Mouse (Mus musculus) colon, adult 2 months (tissue): ENCODE measurements around the gene Apex1. TPM values are rescaled to one million over a fixed set of nuclear protein-coding genes. Genes with fewer than 3 reads are reported as not detected.

Experiments
- polyA plus RNA-seq: library from polyadenylated mRNA; depleted of rRNA; stranded (reverse); fragments of >200 nt; gene quantifications from 2 replicates; pipeline ENCODE4 v1.2.3, GENCODE M21; 2012; rRNA removed

The Apex1 gene
- 15.1 and 17.7 TPM in 2 replicates for polyA plus RNA-seq

DNA sequence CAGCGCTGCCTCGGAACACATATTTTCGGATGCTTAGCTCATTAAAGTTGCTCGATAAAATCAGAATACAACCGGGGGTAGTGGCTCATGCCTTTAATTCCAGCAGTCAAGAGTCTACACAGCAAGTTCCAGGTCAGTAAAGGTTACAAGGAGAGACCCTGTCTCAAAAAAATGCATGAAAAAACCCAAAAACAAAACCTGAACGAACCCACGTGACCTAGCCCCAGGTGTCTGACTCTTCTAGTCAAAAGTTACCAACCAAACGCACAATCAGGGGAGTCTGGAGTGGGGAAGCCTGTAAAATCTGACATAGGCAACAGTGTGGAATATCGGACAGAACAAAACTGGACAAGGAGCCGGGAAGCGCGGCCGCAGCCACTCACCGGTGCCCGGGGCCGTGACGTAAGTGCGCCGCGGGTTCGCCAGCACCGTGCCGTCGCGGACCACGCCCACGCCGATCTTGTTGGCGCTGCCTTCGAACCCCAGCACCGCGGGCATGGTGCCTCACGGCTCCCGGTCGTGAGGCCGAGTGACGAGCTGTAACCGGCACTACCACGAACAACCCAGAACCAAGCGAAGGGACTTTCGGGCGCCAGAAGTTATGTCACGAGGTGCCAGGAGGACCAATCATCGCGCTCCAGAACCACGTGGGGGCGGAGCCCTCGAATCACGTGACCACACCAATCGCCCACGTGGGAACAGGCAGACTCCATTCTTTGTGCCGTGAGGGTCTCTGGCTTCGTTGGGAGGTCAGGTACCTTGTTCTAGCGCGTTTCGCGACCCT lies at the start of gene Apex1, which contains the start of gene Osgep:
Gene Apex1, plus strand, starts transcription at position 688 of the 784 bp plus-strand sequence.
Gene Osgep, minus strand, starts transcription at position 613 of the 784 bp plus-strand sequence.

DNA sequence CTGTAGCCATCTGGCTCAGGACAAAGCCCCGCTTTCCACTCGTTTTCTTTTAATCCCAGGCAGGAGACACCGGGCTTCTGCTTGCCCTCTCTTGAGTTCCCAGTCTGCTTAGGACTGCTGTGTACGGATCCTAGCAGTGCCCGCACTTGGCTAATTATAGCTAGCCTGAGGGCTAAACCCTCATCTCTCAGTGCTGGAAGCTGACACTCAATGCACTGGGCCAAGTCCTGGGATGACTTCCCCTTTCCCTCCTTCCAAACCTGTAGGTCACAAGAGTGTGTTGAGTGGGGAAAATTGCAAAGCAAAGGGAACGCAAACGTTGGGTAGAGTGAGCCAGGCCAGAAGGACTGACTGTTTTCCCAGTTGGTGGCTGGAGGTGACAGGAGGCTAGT lies 27.4 kb upstream of the Apex1 start, which contains the start of gene Klhl33:
Gene Klhl33, minus strand, starts transcription at position 134 of the 392 bp plus-strand sequence.

DNA sequence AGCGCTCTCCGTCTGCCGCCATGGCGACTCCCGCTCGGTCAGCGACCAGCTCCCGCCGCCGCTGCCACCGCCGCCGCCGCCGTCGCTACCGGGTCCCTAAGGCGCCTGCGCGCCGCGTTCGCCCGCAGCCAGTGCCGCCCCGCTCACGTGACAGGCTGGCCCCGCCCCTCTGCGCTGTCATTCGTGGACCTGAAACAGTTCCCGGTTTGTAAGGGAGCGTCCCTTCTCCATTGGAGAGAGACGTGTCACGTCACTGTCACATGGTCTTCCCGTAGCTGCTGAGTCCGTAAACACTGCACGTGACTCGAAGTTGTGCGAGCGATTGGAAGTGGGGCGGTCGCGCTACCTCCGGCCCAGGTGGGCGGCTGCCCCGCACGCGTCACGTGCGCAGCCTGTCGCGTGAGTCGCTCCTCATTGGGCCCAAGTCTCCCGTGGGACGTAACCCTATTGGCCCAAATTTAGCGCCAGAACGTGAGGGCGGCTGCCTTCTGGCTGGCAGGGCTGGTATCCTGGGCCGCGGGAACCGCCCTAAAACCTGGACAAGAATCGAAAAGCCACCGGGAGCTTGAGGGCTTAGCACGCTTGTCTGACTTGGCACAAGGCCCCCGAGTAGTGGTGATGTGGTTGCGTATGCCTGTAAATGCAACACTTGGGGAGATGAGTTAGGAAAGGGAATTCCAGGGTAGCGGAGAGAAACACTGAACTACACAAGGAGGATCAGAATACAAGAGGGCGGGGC lies 6.2 kb downstream of the Apex1 start, which contains the start of the genes Pip4p1 and Pnp:
Gene Pip4p1, minus strand, starts transcription at position 103 of the 739 bp plus-strand sequence.
Gene Pnp, plus strand, starts transcription at position 329 of the 739 bp plus-strand sequence.

DNA sequence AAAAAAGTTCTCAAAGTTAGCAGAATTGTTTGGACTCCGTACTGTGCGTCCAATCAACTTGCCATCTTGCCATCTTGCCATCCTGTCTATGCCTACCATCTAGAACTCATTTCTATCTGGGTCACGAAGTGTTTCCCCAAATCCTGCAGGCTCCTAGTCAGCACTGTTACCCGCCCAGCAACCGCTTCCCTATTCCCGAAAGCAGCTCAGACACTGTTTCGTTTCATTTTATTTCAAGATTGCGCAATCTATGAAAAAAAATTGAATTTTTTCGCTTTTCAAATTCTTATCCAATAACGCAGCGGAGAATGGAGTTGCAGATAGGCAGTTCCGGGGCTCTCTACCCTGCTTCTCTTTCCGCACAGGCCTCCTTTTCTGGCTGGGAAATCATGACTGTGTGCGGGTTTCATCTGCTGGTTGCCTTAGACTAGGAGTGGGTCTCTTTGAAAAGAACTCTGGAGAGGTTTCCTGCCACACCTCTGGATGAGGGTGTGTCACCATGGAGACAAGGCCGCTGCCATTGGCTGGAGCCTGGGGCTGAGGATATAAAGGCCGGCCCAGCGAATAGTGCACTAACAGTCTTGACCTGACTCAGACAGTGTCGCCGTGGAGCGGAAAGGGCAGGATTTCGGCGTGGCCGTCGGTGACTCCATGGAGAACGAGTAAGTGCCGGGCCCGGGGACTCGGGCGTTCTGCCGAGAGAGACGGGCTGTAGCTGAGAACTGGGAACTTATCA lies 19.3 kb downstream of the Apex1 start, which contains the start of gene Gm49342:
Gene Gm49342, plus strand, starts transcription at position 586 of the 736 bp plus-strand sequence.

DNA sequence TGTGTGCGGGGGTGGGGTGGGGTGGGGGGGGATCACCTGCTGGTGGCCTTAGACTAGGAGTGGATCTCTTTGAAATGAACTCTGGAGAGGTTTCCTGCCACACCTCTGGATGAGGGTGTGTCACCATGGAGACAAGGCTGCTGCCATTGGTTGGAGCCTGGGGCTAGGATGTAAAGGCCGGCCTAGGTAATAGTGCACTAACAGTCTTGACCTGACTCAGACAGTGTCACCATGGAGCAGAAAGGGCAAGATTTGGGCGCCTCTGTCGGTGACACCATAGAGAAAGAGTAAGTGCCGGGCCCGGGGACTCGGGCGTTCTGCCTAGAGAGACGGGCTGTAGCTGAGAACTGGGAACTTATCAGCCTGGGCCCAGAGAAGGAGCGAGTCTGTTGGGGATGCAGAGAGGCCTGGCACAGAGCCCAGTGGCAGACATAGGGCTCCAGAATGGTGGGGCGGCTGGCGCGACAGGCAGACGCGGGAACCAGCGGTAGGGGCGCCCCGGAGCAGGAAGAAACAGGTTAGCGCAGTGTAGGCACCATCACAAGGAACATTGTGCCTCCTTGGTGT lies 31.3 kb downstream of the Apex1 start, which contains the start of gene Pnp2:
Gene Pnp2, plus strand, starts transcription at position 51 of the 567 bp plus-strand sequence.

Other genes starting within 250 kb of the Apex1 start
- gene Olfr747, start 231.8 kb upstream of the Apex1 start, polyA plus RNA-seq, result not detected in 2 replicates
- gene Olfr748, start 217.6 kb upstream of the Apex1 start, polyA plus RNA-seq, result not detected in 2 replicates
- not detected in 2 replicates for gene Olfr749, start 179.9 kb upstream of the Apex1 start, polyA plus RNA-seq
- gene Ttc5, start 139.4 kb upstream of the Apex1 start, polyA plus RNA-seq, result 18.8 and 24.2 TPM in 2 replicates
- not detected in 2 replicates for gene Ccnb1ip1, start 117.2 kb upstream of the Apex1 start, polyA plus RNA-seq
- gene Parp2, start 117.1 kb upstream of the Apex1 start, polyA plus RNA-seq, result 8.2 and 10.7 TPM in 2 replicates
- gene Tep1, start 54.4 kb upstream of the Apex1 start, polyA plus RNA-seq, result 89.0 and 100 TPM in 2 replicates
- gene Klhl33, start 27.5 kb upstream of the Apex1 start, polyA plus RNA-seq, result 0.62 TPM in 2 replicates
- 105 and 129 TPM in 2 replicates for gene Osgep, start 75 bp upstream of the Apex1 start, polyA plus RNA-seq
- 108 and 127 TPM in 2 replicates for gene Pip4p1, start 5.9 kb downstream of the Apex1 start, polyA plus RNA-seq
- gene Pnp, start 6.1 kb downstream of the Apex1 start, polyA plus RNA-seq, result 31.4 and 31.9 TPM in 2 replicates
- gene Gm49342, start 19.5 kb downstream of the Apex1 start, polyA plus RNA-seq, result 8.0 and 8.9 TPM in 2 replicates
- 6.9 and 7.1 TPM in 2 replicates for gene Pnp2, start 31.0 kb downstream of the Apex1 start, polyA plus RNA-seq
- not detected in 2 replicates for gene Rnase10, start 82.8 kb downstream of the Apex1 start, polyA plus RNA-seq
- not detected in 2 replicates for gene Rnase9, start 116.9 kb downstream of the Apex1 start, polyA plus RNA-seq
- gene Rnase11, start 125.2 kb downstream of the Apex1 start, polyA plus RNA-seq, result not detected in 2 replicates
- gene Rnase12, start 132.7 kb downstream of the Apex1 start, polyA plus RNA-seq, result not detected in 2 replicates
- not detected in 2 replicates for gene Olfr750, start 149.5 kb downstream of the Apex1 start, polyA plus RNA-seq
- gene Rnase4, start 166.1 kb downstream of the Apex1 start, polyA plus RNA-seq, result 189 and 208 TPM in 2 replicates
- 36.2 and 45.6 TPM in 2 replicates for gene Ang, start 166.2 kb downstream of the Apex1 start, polyA plus RNA-seq
- gene Eddm3b, start 189.5 kb downstream of the Apex1 start, polyA plus RNA-seq, result not detected in 2 replicates
- gene Rnase6, start 198.9 kb downstream of the Apex1 start, polyA plus RNA-seq, result 2.6 and 4.4 TPM in 2 replicates
- 0.93 and 816 TPM in 2 replicates for gene Rnase1, start 221.8 kb downstream of the Apex1 start, polyA plus RNA-seq
- 0.28 and 0.32 TPM in 2 replicates for gene Rnase2b, start 237.3 kb downstream of the Apex1 start, polyA plus RNA-seq